Mouse (Mus musculus) thymus, adult 2 months (tissue): ENCODE results near the gene Glt1d1.

Experiments used
- CTCF ChIP-seq: fragments of 200-500 bp; IDR thresholded peaks from 2 replicates; pipeline ENCODE4 v1.5.1; 2012; ENCODE audit warnings: mild to moderate bottlenecking, control low read depth, low read length, moderate library complexity, borderline replicate concordance; ENCODE audit not compliant: control insufficient read depth, poor library complexity, insufficient read depth; ENCODE audit errors: extremely low read depth
- POLR2A ChIP-seq: fragments of 200-500 bp; IDR thresholded peaks from 2 replicates; pipeline ENCODE4 v1.6.1; 2012; ENCODE audit warnings: mild to moderate bottlenecking, low read length, control low read depth, moderate library complexity; ENCODE audit not compliant: control insufficient read depth, poor library complexity, insufficient read depth; ENCODE audit errors: extremely low read depth

DNA sequence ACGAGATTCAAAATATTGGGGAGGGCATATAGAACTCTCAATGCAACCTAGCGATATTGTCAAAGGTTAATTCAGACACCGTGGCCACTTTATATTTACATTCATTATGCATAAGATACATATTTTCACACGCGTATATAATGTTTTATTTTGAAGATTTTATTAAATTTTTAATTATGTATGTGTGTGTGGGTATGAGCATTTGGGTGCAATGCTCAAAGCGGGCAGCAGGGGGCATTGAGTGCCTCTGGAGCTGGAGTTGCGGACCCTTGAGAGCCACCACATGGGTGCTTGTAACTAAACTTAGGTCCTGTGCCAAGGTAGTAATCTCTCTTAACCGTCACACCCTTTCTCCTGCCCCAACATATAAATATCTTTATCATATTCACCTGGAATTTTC lies 41.9 kb downstream of the Glt1d1 start:
- TF ChIP-seq CTCF (no peak), POLR2A (no peak)
